Mouse (Mus musculus) hindbrain, embryonic 11.5 days (tissue): ENCODE results near the gene Erfe. TPM values are rescaled to one million over a fixed set of nuclear protein-coding genes. Genes with fewer than 3 reads are reported as not detected.

Experiments
- ATAC-seq: fragments of 200-750 bp; cut with Nextera tagmentation; 2 replicates; pipeline ENCODE4 v1.8.0; 2017; ENCODE audit warnings: mild to moderate bottlenecking, moderate TSS enrichment, moderate library complexity; ENCODE audit not compliant: low FRiP score
- DNase-seq: peaks from one replicate; pipeline ENCODE4 v3.0.0-alpha.2; 2015; ENCODE audit warnings: low spot score
- H3K27ac ChIP-seq: fragments of 300-500 bp; sonication (generic); 2 replicates; pipeline ENCODE4 v1.5.1; 2014; ENCODE audit warnings: mild to moderate bottlenecking, low read depth, low read length
- H3K27me3 ChIP-seq: fragments of 300-500 bp; sonication (generic); 2 replicates; pipeline ENCODE4 v1.6.1; 2014; ENCODE audit warnings: mild to moderate bottlenecking, low read length, moderate library complexity, mixed read lengths; ENCODE audit not compliant: control insufficient read depth, insufficient read depth
- H3K36me3 ChIP-seq: fragments of 300-500 bp; sonication (generic); 2 replicates; pipeline ENCODE4 v1.6.1; 2014; ENCODE audit warnings: mild to moderate bottlenecking, low read length, moderate library complexity, mixed read lengths; ENCODE audit not compliant: control insufficient read depth, insufficient read depth
- H3K4me1 ChIP-seq: fragments of 300-500 bp; sonication (generic); replicated peaks from 2 replicates; pipeline ENCODE4 v1.6.1; 2014; ENCODE audit warnings: low read length, mixed read lengths; ENCODE audit not compliant: control insufficient read depth, insufficient read depth
- H3K4me2 ChIP-seq: fragments of 300-500 bp; sonication (generic); replicated peaks from 2 replicates; pipeline ENCODE4 v1.6.1; 2014; ENCODE audit warnings: mild to moderate bottlenecking, low read depth, low read length
- H3K4me3 ChIP-seq: fragments of 300-500 bp; sonication (generic); 2 replicates; pipeline ENCODE4 v1.5.1; 2014; ENCODE audit warnings: low read depth, low read length
- H3K9ac ChIP-seq: fragments of 300-500 bp; sonication (generic); 2 replicates; pipeline ENCODE4 v1.6.1; 2014; ENCODE audit warnings: low read depth, low read length
- H3K9me3 ChIP-seq: fragments of 300-500 bp; sonication (generic); 2 replicates; pipeline ENCODE4 v1.6.1; 2016; ENCODE audit warnings: low read length; ENCODE audit not compliant: control insufficient read depth
- WGBS: fragments of 180-500 bp; shearing (Covaris S2); extraction: QIAGEN DNeasy Blood & Tissue Kit; methylation state at CpG from one replicate; pipeline ENCODE4 v1.1.7; 2014; 5-methylcytosine and 5-hydroxymethylcytosine counted together
- polyA plus RNA-seq: library from polyadenylated mRNA; unstranded; fragments of >200 nt; fragmentation: Nextera tagmentation; extraction: Ambion mirVana; gene quantifications from 2 replicates; pipeline ENCODE4 v1.2.1, GENCODE M21; 2014

Gene Erfe
- polyA plus RNA-seq, 1 experiment from 2014 or later, result 0.68 TPM

DNA sequence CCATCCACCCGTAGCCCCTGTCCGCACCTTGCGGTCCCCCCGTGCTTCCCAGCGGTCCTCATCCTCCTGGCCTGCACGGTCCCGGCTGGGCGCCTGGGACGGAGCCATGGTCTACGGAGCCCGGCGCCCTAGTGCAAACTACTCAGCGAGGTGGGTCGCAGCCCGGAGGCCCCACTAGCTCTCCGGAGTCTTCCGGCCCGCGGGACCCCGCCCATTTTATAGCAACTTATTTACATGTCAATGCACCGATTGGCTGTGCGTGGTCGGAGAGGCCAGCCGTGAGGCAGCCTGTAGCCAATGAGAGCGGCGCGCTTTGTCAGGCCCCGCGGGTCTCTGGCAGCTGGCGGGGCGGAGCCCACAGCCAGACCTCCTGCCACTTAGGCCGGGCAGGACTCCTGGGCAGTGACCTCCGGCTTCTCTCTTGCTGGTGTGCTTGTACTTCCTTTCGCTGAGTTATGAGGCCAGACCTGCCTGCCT, 46.8 kb downstream of the Erfe start:
- peak overlapping the region; percentile 88 for H3K9ac ChIP-seq
- H3K4me1 ChIP-seq, result peaks cover 13% of the 10 kb centered on the region
- no peaks in the 10 kb centered on the region for H3K27me3 ChIP-seq
- WGBS, result 0% methylated on average over 34 of the region's 34 CpGs
- peak overlapping the region; percentile 96 for H3K4me2 ChIP-seq
- peak; percentile 94 for DNase-seq
- H3K9me3 ChIP-seq, result no peaks in the 10 kb centered on the region
- ATAC-seq, result peak; percentile 91
- no peaks in the 10 kb centered on the region for H3K36me3 ChIP-seq
- H3K4me3 ChIP-seq, result peak overlapping the region; percentile 75
- H3K27ac ChIP-seq, result peak overlapping the region; percentile 97

DNA sequence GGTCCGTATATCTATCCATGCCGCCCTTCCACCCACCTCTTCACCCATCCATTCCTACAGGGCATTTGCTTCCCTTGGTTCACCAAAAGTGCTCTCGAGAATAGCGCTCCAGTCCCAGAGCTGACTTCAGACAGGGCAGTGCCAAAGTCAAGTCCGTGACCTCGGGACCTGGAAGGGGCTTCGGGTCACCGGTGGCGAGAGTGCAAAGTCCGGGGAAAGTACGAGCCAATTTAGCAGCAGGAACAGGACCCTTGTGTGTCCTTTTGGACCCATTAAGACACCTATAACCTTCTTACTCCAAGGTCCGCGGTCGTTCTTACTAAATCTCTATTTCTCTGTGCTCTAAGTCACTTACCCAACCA, 47.3 kb downstream of the Erfe start:
- peak overlapping the region; percentile 97 for H3K27ac ChIP-seq
- peak overlapping the region; percentile 96 for H3K4me2 ChIP-seq
- H3K9me3 ChIP-seq, result no peaks in the 10 kb centered on the region
- peak overlapping the region; percentile 61 for H3K9ac ChIP-seq
- no peaks in the 10 kb centered on the region for H3K36me3 ChIP-seq
- 1% methylated on average over 14 of the region's 14 CpGs for WGBS
- H3K4me1 ChIP-seq, result peaks cover 13% of the 10 kb centered on the region
- no peaks in the 10 kb centered on the region for H3K27me3 ChIP-seq
- no peak for DNase-seq
- H3K4me3 ChIP-seq, result peak overlapping the region; percentile 75
- ATAC-seq, result no peak

DNA sequence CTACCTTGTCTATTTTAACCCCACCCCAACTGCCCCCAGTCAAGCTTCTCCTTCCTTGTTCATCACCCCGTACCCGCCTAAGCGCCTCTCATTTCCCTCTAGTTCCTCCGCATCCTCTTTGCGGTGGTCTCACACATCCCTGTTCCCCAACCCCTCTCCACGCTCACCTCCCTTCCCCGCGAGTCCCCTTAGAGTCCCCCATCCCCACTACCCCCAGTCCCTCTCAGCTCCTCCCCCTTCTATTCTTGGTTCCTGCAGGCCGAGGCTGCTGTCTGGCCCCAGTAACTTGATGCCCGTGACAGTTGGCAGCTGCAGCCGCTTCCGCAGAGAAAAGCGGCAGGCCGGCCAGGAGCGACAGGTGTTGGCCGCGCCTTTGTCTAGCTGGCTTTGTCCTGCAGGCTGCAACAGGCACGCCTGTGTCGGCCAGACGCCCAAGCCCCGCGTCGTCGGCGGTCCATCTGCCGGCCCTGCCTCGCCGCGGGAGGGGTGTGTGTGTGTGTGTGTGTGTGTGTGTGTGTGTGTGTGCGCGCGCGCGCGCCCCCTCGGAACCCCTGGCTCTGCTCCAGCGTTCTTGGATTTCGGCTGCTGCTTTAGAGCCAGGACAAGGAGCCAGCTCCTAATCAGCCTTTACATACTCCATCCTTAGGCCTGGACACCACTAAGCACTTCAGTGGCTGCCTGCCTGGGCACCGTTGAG, 47.8 kb downstream of the Erfe start, which contains the start of gene Hes6:
Gene Hes6 (minus strand): TSS at position 141 of the 697 bp plus-strand sequence.
- no peaks in the 10 kb centered on the region for H3K9me3 ChIP-seq
- WGBS, result under 1% methylated on average over 39 of the region's 39 CpGs
- ATAC-seq (peak; percentile 70), DNase-seq (peak; percentile 87)
- H3K9ac ChIP-seq, result peak within 1 kb of the TSS; percentile 88
- H3K27ac ChIP-seq, result peak within 1 kb of the TSS; percentile 97
- H3K4me3 ChIP-seq, result peak within 1 kb of the TSS; percentile 75
- H3K36me3 ChIP-seq, result no peaks in the 10 kb centered on the region
- peak within 1 kb of the TSS; percentile 96 for H3K4me2 ChIP-seq
- peaks cover 13% of the 10 kb centered on the region for H3K4me1 ChIP-seq
- no peaks in the 10 kb centered on the region for H3K27me3 ChIP-seq

DNA sequence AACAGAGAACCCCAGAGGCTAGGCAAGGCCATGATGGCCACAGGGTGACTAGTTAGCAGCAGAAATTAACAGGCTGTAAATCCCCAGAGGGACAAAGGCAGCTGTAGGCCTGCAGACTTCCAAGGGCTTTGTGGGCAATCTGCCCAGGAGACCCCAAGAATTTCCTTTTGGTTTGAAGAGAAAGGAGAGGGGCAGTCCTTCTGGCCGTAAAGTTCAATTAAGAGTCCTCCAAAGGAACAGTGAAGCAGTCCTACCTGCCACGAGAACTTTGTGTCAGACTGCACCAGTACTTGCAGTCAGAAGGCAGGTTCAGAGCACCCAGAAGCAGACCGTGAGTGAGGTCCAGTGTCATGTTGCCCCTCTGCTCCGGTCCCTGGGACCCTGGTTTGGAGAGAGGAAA, 48.7 kb downstream of the Erfe start:
- 0 out of 2 replicates have a peak overlapping the region, but pooled peaks have one; percentile 96 for H3K4me2 ChIP-seq
- H3K27ac ChIP-seq, result peak overlapping the region; percentile 97
- 55% methylated on average over 4 of the region's 4 CpGs for WGBS
- ATAC-seq (no peak), DNase-seq (peak; percentile 35)
- H3K4me1 ChIP-seq, result peaks cover 13% of the 10 kb centered on the region
- H3K4me3 ChIP-seq, result no peak overlapping the region
- no peaks in the 10 kb centered on the region for H3K27me3 ChIP-seq
- peak overlapping the region; percentile 61 for H3K9ac ChIP-seq
- no peaks in the 10 kb centered on the region for H3K9me3 ChIP-seq
- H3K36me3 ChIP-seq, result no peaks in the 10 kb centered on the region

DNA sequence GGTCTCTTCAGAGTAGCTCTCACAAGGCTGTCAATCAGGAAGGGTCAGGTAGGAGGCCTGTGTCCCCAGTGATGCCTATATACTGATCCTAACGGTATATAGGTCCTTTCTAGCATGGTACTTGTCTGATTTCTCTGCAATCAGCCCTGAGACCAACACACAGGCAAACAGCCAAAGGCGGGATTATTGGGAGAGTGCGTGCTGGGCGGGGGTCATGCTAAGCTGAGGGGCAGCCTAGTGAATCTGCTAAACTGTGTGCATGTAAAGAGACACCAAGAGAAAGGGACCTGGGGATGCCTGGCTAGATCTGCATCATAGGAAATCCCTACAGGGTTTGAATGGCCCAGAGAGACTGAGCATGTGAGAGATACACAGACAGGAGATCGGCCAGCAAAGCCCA, 49.1 kb downstream of the Erfe start:
- peak overlapping the region; percentile 97 for H3K27ac ChIP-seq
- no peaks in the 10 kb centered on the region for H3K36me3 ChIP-seq
- H3K4me3 ChIP-seq, result no peak overlapping the region
- 70% methylated on average over 5 of the region's 5 CpGs for WGBS
- no peak overlapping the region for H3K4me2 ChIP-seq
- no peaks in the 10 kb centered on the region for H3K27me3 ChIP-seq
- peak overlapping the region; percentile 61 for H3K9ac ChIP-seq
- no peaks in the 10 kb centered on the region for H3K9me3 ChIP-seq
- ATAC-seq, result no peak
- DNase-seq, result peak; percentile 23
- peaks cover 13% of the 10 kb centered on the region for H3K4me1 ChIP-seq

DNA sequence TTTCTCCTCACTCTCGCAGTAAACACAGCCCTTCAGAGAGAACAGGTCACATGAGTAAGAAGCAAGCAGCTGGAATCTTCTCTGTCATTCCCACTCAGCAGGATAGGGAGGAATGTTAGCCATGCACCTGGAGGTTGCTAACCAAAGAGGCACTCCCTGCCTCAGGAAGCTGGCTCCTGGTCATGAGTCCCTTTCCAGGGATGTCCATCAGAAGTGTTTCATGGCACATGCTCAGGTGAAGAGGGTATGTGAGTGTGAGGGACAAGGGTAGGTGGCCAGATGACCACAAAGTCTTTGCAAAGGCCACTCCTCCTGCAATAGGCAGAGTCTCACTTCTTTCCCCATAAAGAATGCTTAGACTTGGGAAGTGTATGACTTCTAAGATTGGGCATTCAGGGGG, 51.8 kb downstream of the Erfe start:
- Histone ChIP-seq H3K9me3 (no peaks in the 10 kb centered on the region), H3K4me3 (no peak overlapping the region), H3K36me3 (no peaks in the 10 kb centered on the region), H3K27me3 (no peaks in the 10 kb centered on the region), H3K4me2 (no peak overlapping the region), H3K9ac (no peak overlapping the region), H3K27ac (no peak overlapping the region), H3K4me1 (peaks cover 5% of the 10 kb centered on the region)
- ATAC-seq (no peak), DNase-seq (no peak)
- 80% methylated on average over 1 of the region's 1 CpGs for WGBS

DNA sequence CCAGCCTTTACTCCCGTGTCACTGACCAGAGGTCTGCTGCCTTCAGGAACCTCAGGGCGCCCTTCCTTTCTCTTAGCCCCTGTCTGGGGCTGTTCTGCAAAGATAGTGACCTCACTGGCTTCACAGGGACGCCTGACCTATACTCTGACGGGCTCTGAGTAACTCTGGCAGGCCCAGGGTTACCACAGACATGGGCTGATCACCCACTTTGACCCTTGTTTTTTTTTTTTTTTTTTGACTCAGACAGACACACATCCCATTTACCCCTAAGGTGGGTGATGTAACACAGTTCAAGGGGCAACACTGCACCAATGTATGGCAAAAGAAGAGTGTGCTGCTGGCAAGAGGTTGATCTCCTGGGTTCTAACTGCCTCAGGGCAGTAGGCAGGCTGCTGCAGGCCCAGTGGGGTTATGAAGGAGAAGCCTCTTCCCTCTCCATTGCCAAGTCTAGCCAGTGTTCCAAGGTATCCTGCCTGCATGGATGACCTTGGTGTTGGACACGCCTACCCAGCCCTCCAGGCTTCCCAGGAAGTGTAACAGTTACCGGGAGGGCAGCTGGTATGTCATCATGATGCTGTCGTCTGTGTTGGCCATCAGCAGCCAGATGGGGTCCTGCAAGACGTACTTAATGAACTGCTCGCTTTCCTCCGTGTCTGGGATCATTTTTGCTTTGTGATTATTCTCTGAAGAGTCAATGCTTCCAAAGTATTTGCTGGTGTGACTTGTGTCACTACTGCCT, 53.8 kb downstream of the Erfe start:
- DNase-seq (peak; percentile 27), ATAC-seq (no peak)
- Histone ChIP-seq H3K27me3 (no peaks in the 10 kb centered on the region), H3K9me3 (no peaks in the 10 kb centered on the region), H3K9ac (no peak overlapping the region), H3K36me3 (no peaks in the 10 kb centered on the region), H3K4me2 (no peak overlapping the region), H3K27ac (no peak overlapping the region), H3K4me3 (no peak overlapping the region), H3K4me1 (peaks cover 5% of the 10 kb centered on the region)
- 65% methylated on average over 10 of the region's 10 CpGs for WGBS

DNA sequence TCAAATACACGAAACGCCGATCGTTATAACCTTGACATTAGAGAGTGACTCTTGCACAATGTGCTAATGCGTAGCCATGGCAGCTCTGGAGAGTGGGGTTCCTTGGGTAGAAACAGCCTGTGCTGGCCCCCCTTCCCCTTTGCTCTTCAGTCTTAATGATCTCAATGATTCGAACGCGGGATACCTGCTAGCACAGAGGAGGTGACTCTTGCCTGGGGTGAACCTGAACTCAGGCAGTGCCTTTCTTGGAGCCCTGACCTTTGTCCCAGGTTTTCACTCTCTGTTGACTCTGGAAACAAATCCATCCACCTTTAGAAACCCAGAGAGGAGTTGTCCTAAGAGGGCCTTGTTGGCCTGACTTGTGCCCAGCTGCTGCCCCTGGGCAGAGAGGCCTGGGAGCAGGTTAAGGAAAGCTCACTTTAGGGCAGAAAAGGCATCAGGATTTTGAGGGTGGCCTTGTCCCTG, 54.4 kb downstream of the Erfe start:
- no peak for DNase-seq
- no peak overlapping the region for H3K9ac ChIP-seq

More for the DNA sequence above, 54.4 kb downstream of the Erfe start:
- Histone ChIP-seq H3K4me1 (no peaks in the 10 kb centered on the region), H3K9me3 (no peaks in the 10 kb centered on the region), H3K27ac (no peak overlapping the region), H3K36me3 (no peaks in the 10 kb centered on the region), H3K27me3 (no peaks in the 10 kb centered on the region), H3K4me2 (no peak overlapping the region), H3K4me3 (no peak overlapping the region)
- 92% methylated on average over 8 of the region's 8 CpGs for WGBS
- ATAC-seq, result no peak
